Mouse (Mus musculus) liver, embryonic 14.5 days (tissue): Measurements from ENCODE around the gene Per3.

Source experiments
- CTCF ChIP-seq: IDR thresholded peaks from 2 replicates; pipeline ENCODE4 v1.5.1; 2016; ENCODE audit warnings: antibody characterized with exemption, low read depth, control low read depth
- EP300 ChIP-seq: IDR thresholded peaks from 2 replicates; pipeline ENCODE4 v1.6.1; 2016; ENCODE audit warnings: antibody characterized with exemption, low read depth

- TF ChIP-seq CTCF = no peak
- no peak for TF ChIP-seq EP300
Measured at GRCm38 (mm10) chr4:151083027-151083426, 38.6 kb upstream of the Per3 start.
